Mouse (Mus musculus): ENCODE data around the gene Olfr1217.

GRCm38 (mm10) chr2:89031965-89032364 lies at the start of gene Olfr1217:
- TF ChIP-seq POLR2A (IDR thresholded peaks at IDR 0.05; ENCODE audit: insufficient read depth, low read depth, low read length) = no peak
- no peak for TF ChIP-seq CTCF (IDR thresholded peaks at IDR 0.05)
